8 mouse cellular contexts compared by ENCODE assay signal in genomic region chr10:80149291-80150225, GRCm38 (mm10). TPM values are rescaled to one million over a fixed set of nuclear protein-coding genes. Genes with fewer than 3 reads are reported as not detected.
A peak's percentile ranks its signal among the peaks of the same experiment; 100 is the strongest.
DNase-seq lines count a peak whose midpoint lies in the region; ATAC-seq lines count a peak whose summit lies in the region.

No protein-coding gene starts in this region.

- peaks cover 22% of the 10 kb centered on the region for H3K36me3 ChIP-seq in hindbrain, embryonic 11.5 days (ENCODE audit: control insufficient read depth, insufficient read depth, low read length)

- H3K4me1 ChIP-seq in hindbrain, embryonic 11.5 days (replicated peaks; ENCODE audit: control insufficient read depth, insufficient read depth, low read length) = peaks cover 21% of the 10 kb centered on the region

- no peaks in the 10 kb centered on the region for H3K9me3 ChIP-seq in hindbrain, embryonic 11.5 days (ENCODE audit: control insufficient read depth, low read length)

- WGBS in hindbrain, embryonic 11.5 days = under 1% methylated on average over 84 of the region's 88 CpGs

- peak overlapping the region; percentile 93 for H3K4me2 ChIP-seq in hindbrain, embryonic 11.5 days (replicated peaks; ENCODE audit: low read depth, low read length)

- DNase-seq in NIH3T3 (ENCODE audit: low read depth) = peak; percentile 100
- DNase-seq in cerebellum, adult 9-11 months = peak; percentile 99
- DNase-seq in frontal cortex, adult 2 months (ENCODE audit: extremely low spot score in 1 of 2, low spot score in 1 of 2) = peak; percentile 97 to 98
- peak; percentile 98 for DNase-seq in hindbrain, embryonic 11.5 days (ENCODE audit: low spot score)
- DNase-seq in layer of hippocampus, postnatal 14 days (ENCODE audit: low spot score in 2 of 2) = peak; percentile 96 to 99
- DNase-seq in lung, postnatal 10 days = peak; percentile 99
- DNase-seq in ovary, postnatal 14 days (ENCODE audit: low spot score) = peak; percentile 91
- peak; percentile 96 to 98 for DNase-seq in thymus, postnatal 10 days (ENCODE audit: low spot score in 2 of 2)

- peak overlapping the region; percentile 100 for H3K9ac ChIP-seq in hindbrain, embryonic 11.5 days (ENCODE audit: low read depth, low read length)

- H3K27me3 ChIP-seq in hindbrain, embryonic 11.5 days (ENCODE audit: control insufficient read depth, insufficient read depth, low read length) = no peaks in the 10 kb centered on the region

- H3K4me3 ChIP-seq in hindbrain, embryonic 11.5 days (ENCODE audit: low read depth, low read length) = peak overlapping the region; percentile 100

- ATAC-seq in hindbrain, embryonic 11.5 days (ENCODE audit: low FRiP score) = peak; percentile 81

- H3K27ac ChIP-seq in hindbrain, embryonic 11.5 days (ENCODE audit: low read depth, low read length) = peak overlapping the region; percentile 100

RNA-seq across cellular contexts. Expression of gene Midn, which starts 1.5 kb away (rescaled TPM):
- polyA plus RNA-seq in frontal cortex, adult 2 months (2012; rRNA removed) = 36.5 and 43.7 TPM in 2 replicates
- polyA plus RNA-seq in hindbrain, embryonic 11.5 days (2014; fragmentation: Nextera tagmentation; extraction: Ambion mirVana) = 66.7 and 67.1 TPM in 2 replicates
- 10 to 100 TPM; 90.9 to 100.0 TPM for total RNA-seq in layer of hippocampus, postnatal 14 days (2021)

RNA-seq across cellular contexts. Expression of gene Cbarp, which starts 8.9 kb away (rescaled TPM):
- polyA plus RNA-seq in frontal cortex, adult 2 months (2012; rRNA removed) = 252 and 288 TPM in 2 replicates
- polyA plus RNA-seq in hindbrain, embryonic 11.5 days (2014; fragmentation: Nextera tagmentation; extraction: Ambion mirVana) = 15.1 and 16.7 TPM in 2 replicates
- 100 to 1,000 TPM; 401 to 436 TPM for total RNA-seq in layer of hippocampus, postnatal 14 days (2021)

RNA-seq across cellular contexts. Expression of gene Atp5d, which starts 11.1 kb away (rescaled TPM):
- polyA plus RNA-seq in frontal cortex, adult 2 months (2012; rRNA removed) = 606 and 673 TPM in 2 replicates
- polyA plus RNA-seq in hindbrain, embryonic 11.5 days (2014; fragmentation: Nextera tagmentation; extraction: Ambion mirVana) = 364 and 371 TPM in 2 replicates
- total RNA-seq in layer of hippocampus, postnatal 14 days (2021) = 100 to 1,000 TPM; 397 to 417 TPM

RNA-seq across cellular contexts. Expression of gene Cirbp, which starts 16.2 kb away (rescaled TPM):
- 212 and 226 TPM in 2 replicates for polyA plus RNA-seq in frontal cortex, adult 2 months (2012; rRNA removed)
- polyA plus RNA-seq in hindbrain, embryonic 11.5 days (2014; fragmentation: Nextera tagmentation; extraction: Ambion mirVana) = 83.4 and 90.4 TPM in 2 replicates
- total RNA-seq in layer of hippocampus, postnatal 14 days (2021) = 100 to 1,000 TPM in 1 of 2 experiments, 10 to 100 TPM in 1; 93.5 to 126 TPM

RNA-seq across cellular contexts. Expression of gene 1600002K03Rik, which starts 23.2 kb away (rescaled TPM):
- 14.3 and 15.8 TPM in 2 replicates for polyA plus RNA-seq in frontal cortex, adult 2 months (2012; rRNA removed)
- polyA plus RNA-seq in hindbrain, embryonic 11.5 days (2014; fragmentation: Nextera tagmentation; extraction: Ambion mirVana) = 7.6 and 9.4 TPM in 2 replicates
- total RNA-seq in layer of hippocampus, postnatal 14 days (2021) = 1 to 10 TPM; 5.1 to 5.2 TPM

Comparison
In these comparisons a context has a peak if more than half of its experiments do, and no peak if none do; other contexts are left out.
1. Peak in every context shown above with its lines: DNase-seq, ATAC-seq, H3K4me3 ChIP-seq and H3K27ac ChIP-seq.
2. RNA of gene Cbarp, which starts 8.9 kb away (polyA plus RNA-seq): 252 to 288 TPM in frontal cortex, adult 2 months; 15.1 to 16.7 TPM in hindbrain, embryonic 11.5 days; every median in the first group is over 10 times any median in the second.